Mouse (Mus musculus): ENCODE results near the gene Rnf141.

DNA sequence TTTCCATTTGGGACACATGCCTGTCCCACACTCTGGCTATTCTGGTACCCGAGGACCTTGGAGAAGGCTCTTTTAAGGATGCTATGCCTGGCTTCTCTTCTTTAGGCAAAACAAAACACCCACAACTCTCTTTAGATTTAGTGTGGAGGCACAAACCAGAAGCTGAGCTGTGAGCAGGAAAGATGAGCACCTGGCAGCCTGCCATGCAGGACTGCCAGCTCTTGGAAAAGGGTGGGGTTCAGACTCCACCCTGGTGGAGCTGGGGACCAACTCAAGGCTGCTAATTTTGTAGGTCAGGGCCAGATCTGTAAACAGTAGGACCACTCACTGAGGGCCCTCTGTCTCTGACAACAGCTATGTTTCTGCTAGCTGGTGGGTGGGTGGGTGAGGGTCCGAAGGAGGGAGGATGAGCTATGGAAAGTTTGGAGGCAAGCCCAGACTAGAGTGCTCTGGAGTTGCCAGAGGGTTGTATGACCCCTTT lies 63.0 kb downstream of the Rnf141 start:
- no peak for TF ChIP-seq CTCF (IDR thresholded peaks at IDR 0.05; ENCODE audit: control insufficient read depth, insufficient read depth, low read length)
- TF ChIP-seq POLR2A (IDR thresholded peaks at IDR 0.05; ENCODE audit: borderline replicate concordance, control insufficient read depth, low read depth, low read length) = no peak
